Mouse (Mus musculus): ENCODE results near the gene Gm20388.

DNA sequence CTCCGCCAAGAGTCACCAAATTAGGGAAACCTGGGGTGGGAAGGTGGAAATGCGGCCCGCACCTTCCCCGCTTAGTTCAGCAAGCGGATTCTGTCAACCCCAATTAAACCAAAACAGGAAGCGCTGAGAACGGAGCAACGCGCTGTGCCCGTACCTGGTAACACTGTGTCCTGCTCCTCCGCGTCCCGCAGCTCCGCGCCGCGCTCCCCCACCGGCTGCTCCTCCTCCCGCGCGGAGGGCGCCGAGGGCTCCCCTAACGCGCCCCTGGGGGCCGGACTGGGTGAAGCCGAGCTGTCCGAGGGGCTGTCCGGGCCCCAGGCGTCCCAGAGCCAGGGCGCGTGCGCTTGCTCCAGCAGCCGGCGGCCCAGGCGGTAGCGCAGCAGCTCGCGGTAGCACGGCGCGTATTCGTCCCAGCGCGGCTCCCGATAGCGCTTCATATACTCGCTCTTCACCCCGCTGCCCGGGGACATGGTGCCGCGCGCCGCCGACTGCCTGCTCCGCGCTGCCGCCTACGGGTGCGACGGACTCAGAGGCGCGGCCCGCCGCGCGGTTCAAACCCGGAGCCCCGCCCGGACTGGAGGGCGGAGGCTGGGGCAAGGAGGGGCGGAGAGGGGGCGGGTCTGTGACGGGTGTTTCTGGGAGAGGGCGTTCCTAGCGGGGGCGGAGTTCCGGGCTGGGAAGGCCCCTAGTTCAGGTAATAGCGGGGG is 3948.5 kb downstream of the Gm20388 start:
- TF ChIP-seq EP300 (IDR thresholded peaks at IDR 0.05; ENCODE audit: insufficient read depth, low read depth, low read length) (no peak), POLR2A (IDR thresholded peaks at IDR 0.05; ENCODE audit: insufficient read depth, low read length) (no peak), CTCF (IDR thresholded peaks at IDR 0.05; ENCODE audit: low read depth, low read length) (peak; percentile 1)

Data from ES-Bruce4 (cell line).